Mouse (Mus musculus): Measurements from ENCODE around the gene Art2b. TPM values are rescaled to one million over a fixed set of nuclear protein-coding genes. Genes with fewer than 3 reads are reported as not detected.

The Art2b gene
- polyA plus RNA-seq (2014; fragmentation: Illumina TruSeq; extraction: RNeasy Lipid Tissue Mini Kit (QIAGEN cat#74804); ENCODE audit: low replicate concordance) = 12.0 TPM

GRCm38 (mm10) chr7:101585408-101585807 lies at the start of gene Art2b:
Gene Art2b (minus strand): TSS chr7:101585600.

Other genes starting within 250 kb of the Art2b start
- 1.6 TPM for gene Arap1, start 237.5 kb downstream of the Art2b start, polyA plus RNA-seq (2014; fragmentation: Illumina TruSeq; extraction: RNeasy Lipid Tissue Mini Kit (QIAGEN cat#74804); ENCODE audit: low replicate concordance)
- not detected for gene Gm45837, start 174.7 kb downstream of the Art2b start, polyA plus RNA-seq (2014; fragmentation: Illumina TruSeq; extraction: RNeasy Lipid Tissue Mini Kit (QIAGEN cat#74804); ENCODE audit: low replicate concordance)
- 0.41 TPM for gene Pde2a, start 163.9 kb downstream of the Art2b start, polyA plus RNA-seq (2014; fragmentation: Illumina TruSeq; extraction: RNeasy Lipid Tissue Mini Kit (QIAGEN cat#74804); ENCODE audit: low replicate concordance)
- gene Clpb, start 78.0 kb upstream of the Art2b start, polyA plus RNA-seq (2014; fragmentation: Illumina TruSeq; extraction: RNeasy Lipid Tissue Mini Kit (QIAGEN cat#74804); ENCODE audit: low replicate concordance) = 1.6 TPM
- gene Phox2a, start 232.7 kb upstream of the Art2b start, polyA plus RNA-seq (2014; fragmentation: Illumina TruSeq; extraction: RNeasy Lipid Tissue Mini Kit (QIAGEN cat#74804); ENCODE audit: low replicate concordance) = not detected

Measured in small intestine, adult 10 weeks (tissue).